Mouse (Mus musculus): ENCODE measurements around the gene Etv3.

GRCm38 (mm10) chr3:87560156-87560555 is 34.9 kb downstream of the Etv3 start:
- no peak for TF ChIP-seq CTCF (IDR thresholded peaks at IDR 0.05; ENCODE audit: low read depth)
- no peak for TF ChIP-seq EP300 (IDR thresholded peaks at IDR 0.05; ENCODE audit: low read depth)
